Mouse (Mus musculus) heart, embryonic 16.5 days (tissue): ENCODE results near the gene Gm19345. TPM values are rescaled to one million over a fixed set of nuclear protein-coding genes. Genes with fewer than 3 reads are reported as not detected.

ENCODE experiments used
- ATAC-seq: fragments of 200-750 bp; cut with Nextera tagmentation; replicated peaks from 2 replicates; pipeline ENCODE4 v1.8.0; 2017; ENCODE audit warnings: moderate number of reproducible peaks; ENCODE audit not compliant: insufficient read depth, low FRiP score; ENCODE audit errors: extremely low read depth
- H3K27ac ChIP-seq: fragments of 300-500 bp; sonication (generic); 2 replicates; pipeline ENCODE4 v1.5.1; 2014; ENCODE audit warnings: mild to moderate bottlenecking, low read length, control low read depth, moderate library complexity
- H3K27me3 ChIP-seq: fragments of 300-500 bp; sonication (generic); 2 replicates; pipeline ENCODE4 v1.6.1; 2014; ENCODE audit warnings: low read length, mixed read lengths; ENCODE audit not compliant: control insufficient read depth, insufficient read depth
- H3K36me3 ChIP-seq: fragments of 300-500 bp; sonication (generic); 2 replicates; pipeline ENCODE4 v1.6.1; 2014; ENCODE audit not compliant: control insufficient read depth, insufficient read depth
- H3K4me1 ChIP-seq: fragments of 300-500 bp; sonication (generic); 2 replicates; pipeline ENCODE4 v1.6.1; 2014; ENCODE audit warnings: low read length, mixed read lengths; ENCODE audit not compliant: control insufficient read depth, insufficient read depth
- H3K4me2 ChIP-seq: fragments of 300-500 bp; sonication (generic); 2 replicates; pipeline ENCODE4 v1.6.1; 2014; ENCODE audit warnings: low read depth, mild to moderate bottlenecking, control low read depth, low read length
- H3K4me3 ChIP-seq: fragments of 300-500 bp; sonication (generic); 2 replicates; pipeline ENCODE4 v1.5.1; 2014; ENCODE audit warnings: mild to moderate bottlenecking, control low read depth, low read length
- H3K9ac ChIP-seq: fragments of 300-500 bp; sonication (generic); 2 replicates; pipeline ENCODE4 v1.6.1; 2014; ENCODE audit warnings: low read length, control low read depth
- H3K9me3 ChIP-seq: fragments of 300-500 bp; sonication (generic); replicated peaks from 2 replicates; pipeline ENCODE4 v1.6.1; 2016; ENCODE audit warnings: low read length; ENCODE audit not compliant: control insufficient read depth
- WGBS: fragments of 180-500 bp; shearing (Covaris S2); extraction: QIAGEN DNeasy Blood & Tissue Kit; methylation state at CpG from one replicate; pipeline ENCODE4 v1.1.7; 2014; 5-methylcytosine and 5-hydroxymethylcytosine counted together
- polyA plus RNA-seq: library from polyadenylated mRNA; unstranded; fragments of >200 nt; fragmentation: Nextera tagmentation; extraction: Ambion mirVana; gene quantifications from 2 replicates; pipeline ENCODE4 v1.2.1, GENCODE M21; 2015

Gene Gm19345
- polyA plus RNA-seq, 1 experiment from 2014 or later, result not detected

GRCm38 (mm10) chr7:19840371-19840770, 11.4 kb upstream of the Gm19345 start:
- H3K9ac ChIP-seq, result no peak overlapping the region
- H3K9me3 ChIP-seq, result no peaks in the 10 kb centered on the region
- H3K4me2 ChIP-seq, result no peak overlapping the region
- no peaks in the 10 kb centered on the region for H3K36me3 ChIP-seq
- no peak for ATAC-seq
- no peak overlapping the region for H3K4me3 ChIP-seq
- peaks cover 13% of the 10 kb centered on the region for H3K27me3 ChIP-seq
- 79% methylated on average over 4 of the region's 4 CpGs for WGBS
- H3K27ac ChIP-seq, result no peak overlapping the region
- H3K4me1 ChIP-seq, result no peaks in the 10 kb centered on the region

DNA sequence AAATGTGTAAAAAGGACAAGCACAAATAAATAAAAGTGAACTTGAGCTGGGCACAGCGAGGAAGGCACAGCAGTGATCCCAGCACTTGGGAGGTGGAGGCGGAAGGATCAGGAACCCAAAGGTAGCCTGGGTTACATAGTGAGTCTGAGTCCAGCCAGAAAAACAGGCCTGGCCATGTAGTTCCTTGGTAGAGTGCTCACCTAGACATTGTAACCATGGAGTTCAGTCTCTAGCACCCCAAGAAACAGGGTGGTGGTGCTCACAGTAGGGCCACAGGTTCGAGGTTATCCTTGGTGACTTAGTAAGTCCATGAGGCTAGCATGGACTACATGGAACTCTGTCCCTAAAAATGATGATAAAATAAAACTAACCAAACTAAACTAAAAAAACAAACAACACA, 10.9 kb upstream of the Gm19345 start:
- no peaks in the 10 kb centered on the region for H3K36me3 ChIP-seq
- ATAC-seq, result no peak
- H3K9ac ChIP-seq, result no peak overlapping the region
- peaks cover 13% of the 10 kb centered on the region for H3K27me3 ChIP-seq
- WGBS, result 73% methylated on average over 3 of the region's 3 CpGs
- no peak overlapping the region for H3K4me2 ChIP-seq
- no peaks in the 10 kb centered on the region for H3K9me3 ChIP-seq
- no peak overlapping the region for H3K4me3 ChIP-seq
- no peaks in the 10 kb centered on the region for H3K4me1 ChIP-seq
- H3K27ac ChIP-seq, result no peak overlapping the region

DNA sequence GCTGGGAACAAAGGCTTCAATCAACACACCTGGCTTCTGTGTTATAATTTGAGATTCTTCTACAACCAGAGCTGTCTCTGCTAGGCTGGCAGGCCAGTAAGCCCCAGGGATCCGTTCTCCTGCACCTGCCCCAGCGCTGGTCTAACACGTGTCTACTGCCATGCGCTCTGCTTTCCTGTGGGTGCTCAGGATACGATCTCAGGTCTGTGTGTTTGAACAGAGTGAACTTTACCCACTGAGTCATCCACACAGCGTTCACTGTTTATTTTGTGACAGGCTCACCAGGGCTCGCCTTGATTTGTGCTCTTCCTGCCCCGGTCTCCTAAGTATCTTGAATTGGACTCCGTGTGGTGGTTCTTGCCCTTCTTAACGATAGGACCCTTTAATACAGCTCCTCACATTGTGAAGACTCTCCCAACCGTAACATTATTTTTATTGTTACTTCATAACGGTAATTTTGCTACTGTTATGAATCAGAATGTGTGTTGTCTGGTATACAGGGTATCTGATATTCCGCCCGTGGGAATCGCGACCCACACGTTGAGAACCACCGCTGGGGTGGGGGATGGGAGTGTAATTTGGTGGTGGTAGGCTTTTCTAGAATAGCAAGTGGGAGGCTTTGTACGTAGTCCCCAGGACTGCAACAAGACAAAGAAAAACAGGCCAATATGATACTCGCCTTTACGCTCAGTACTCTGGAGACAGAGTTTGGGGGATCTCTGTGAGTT, 10.0 kb upstream of the Gm19345 start:
- ATAC-seq, result peak; percentile 29; the same call in 1 of the 2 replicates

DNA sequence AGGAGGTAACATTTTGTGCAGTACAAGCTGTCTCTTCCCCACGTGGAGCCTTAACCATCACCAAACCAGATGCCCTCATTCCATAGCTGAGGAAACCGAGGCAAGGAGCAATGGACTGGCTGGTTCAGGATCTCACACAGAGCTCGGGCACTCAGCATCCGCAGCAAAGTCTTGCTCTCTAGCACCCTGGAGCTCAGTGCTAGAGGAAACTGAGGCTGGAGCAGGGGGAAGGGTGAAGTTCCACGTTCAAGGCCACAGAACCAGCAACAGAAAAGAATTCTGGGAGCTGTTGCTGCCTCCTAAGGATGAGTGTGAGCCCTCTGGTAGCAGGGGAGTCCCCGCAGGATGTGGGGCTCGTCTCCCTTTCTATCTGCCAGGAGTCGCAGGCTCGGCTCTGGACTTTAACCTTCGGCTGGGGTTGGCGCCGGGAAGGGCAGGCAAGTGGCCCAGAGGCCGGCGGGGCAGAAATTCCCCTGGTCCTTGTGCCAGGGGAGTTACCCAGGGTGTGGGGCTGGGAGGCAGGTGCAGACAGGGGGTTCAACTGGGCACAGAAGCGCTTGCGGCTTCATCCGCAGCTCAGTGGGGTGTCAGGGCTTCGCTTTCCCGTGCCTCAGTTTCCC, 8.8 kb upstream of the Gm19345 start:
- Histone ChIP-seq H3K4me2 (no peak overlapping the region), H3K4me3 (no peak overlapping the region), H3K27ac (no peak overlapping the region), H3K9ac (no peak overlapping the region), H3K27me3 (peaks cover 19% of the 10 kb centered on the region), H3K9me3 (no peaks in the 10 kb centered on the region), H3K4me1 (peaks cover 8% of the 10 kb centered on the region), H3K36me3 (no peaks in the 10 kb centered on the region)
- WGBS, result 24% methylated on average over 19 of the region's 19 CpGs
- no peak for ATAC-seq

More for the DNA sequence above, 10.0 kb upstream of the Gm19345 start:
- H3K36me3 ChIP-seq, result no peaks in the 10 kb centered on the region
- no peak overlapping the region for H3K4me3 ChIP-seq
- peaks cover 13% of the 10 kb centered on the region for H3K27me3 ChIP-seq
- no peak overlapping the region for H3K9ac ChIP-seq
- no peaks in the 10 kb centered on the region for H3K4me1 ChIP-seq
- no peaks in the 10 kb centered on the region for H3K9me3 ChIP-seq
- H3K4me2 ChIP-seq, result no peak overlapping the region
- 76% methylated on average over 21 of the region's 21 CpGs for WGBS
- no peak overlapping the region; the same call in 1 of the 2 replicates for H3K27ac ChIP-seq

DNA sequence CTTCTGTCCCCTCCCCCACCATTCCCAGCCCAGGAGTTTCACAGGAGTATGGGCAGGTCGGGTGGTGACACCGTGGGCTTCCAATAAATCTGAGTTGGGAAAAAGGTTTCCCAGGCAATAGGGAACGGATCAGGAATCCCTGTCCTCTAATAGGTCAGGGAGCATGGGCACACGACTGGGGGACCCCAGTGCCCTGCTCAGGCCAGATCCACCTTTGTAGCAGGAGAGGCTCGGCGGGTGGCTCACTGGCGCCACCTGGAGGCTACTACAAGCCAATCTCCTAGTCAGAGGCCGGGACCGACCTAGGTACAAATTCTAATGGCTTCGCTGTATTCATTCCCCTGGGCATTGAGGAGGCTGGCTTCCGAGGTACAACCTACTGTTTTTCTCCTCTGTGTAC, 8.2 kb upstream of the Gm19345 start:
- H3K4me3 ChIP-seq, result no peak overlapping the region
- H3K27me3 ChIP-seq, result peaks cover 19% of the 10 kb centered on the region
- H3K27ac ChIP-seq, result no peak overlapping the region
- H3K4me1 ChIP-seq, result peaks cover 8% of the 10 kb centered on the region
- ATAC-seq, result peak; percentile 69; the same call in 1 of the 2 replicates
- WGBS, result 5% methylated on average over 11 of the region's 11 CpGs
- H3K9ac ChIP-seq, result no peak overlapping the region
- H3K36me3 ChIP-seq, result no peaks in the 10 kb centered on the region
- no peak overlapping the region; the same call in 1 of the 2 replicates for H3K4me2 ChIP-seq
- H3K9me3 ChIP-seq, result no peaks in the 10 kb centered on the region

DNA sequence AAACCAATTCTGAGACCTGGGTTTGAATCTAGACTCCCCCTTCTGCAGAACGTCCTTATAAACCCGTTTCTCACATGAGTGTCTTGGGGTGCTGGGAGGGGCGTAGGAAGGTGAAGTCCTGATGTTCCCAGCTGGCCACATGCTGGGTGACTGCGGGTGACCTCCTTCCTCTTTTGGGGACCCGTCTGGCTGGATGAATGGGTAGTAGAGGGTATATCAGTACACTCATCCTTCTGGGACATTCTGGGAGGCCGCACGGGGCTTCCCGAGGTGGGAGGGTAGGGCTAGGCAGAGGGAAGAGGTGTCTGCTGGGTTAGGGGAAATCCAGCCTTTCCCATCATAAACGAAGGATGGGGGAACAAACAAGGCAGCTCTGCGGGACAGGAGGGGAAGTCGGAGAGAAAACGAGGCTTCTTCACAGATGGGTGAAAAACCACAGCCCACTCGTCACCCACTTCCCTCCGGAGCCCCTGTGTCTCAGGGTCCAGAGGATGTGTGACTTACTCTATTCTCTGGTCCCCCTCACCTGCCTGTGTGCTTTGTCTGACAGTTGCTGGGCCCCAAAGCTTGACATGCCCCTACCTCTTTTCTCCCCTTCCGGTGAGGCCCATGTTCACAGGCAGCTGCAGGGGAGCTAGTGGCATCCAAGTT, 7.2 kb upstream of the Gm19345 start:
- no peaks in the 10 kb centered on the region for H3K36me3 ChIP-seq
- no peak overlapping the region for H3K4me3 ChIP-seq
- peak overlapping the region; percentile 30; the same call in 1 of the 2 replicates for H3K27ac ChIP-seq
- no peak overlapping the region for H3K9ac ChIP-seq
- peaks cover 8% of the 10 kb centered on the region for H3K4me1 ChIP-seq
- peak; percentile 37 for ATAC-seq
- WGBS, result 47% methylated on average over 15 of the region's 15 CpGs
- H3K27me3 ChIP-seq, result peaks cover 19% of the 10 kb centered on the region
- H3K9me3 ChIP-seq, result no peaks in the 10 kb centered on the region
- H3K4me2 ChIP-seq, result no peak overlapping the region

- H3K4me1 ChIP-seq, result no peaks in the 10 kb centered on the region
- H3K4me2 ChIP-seq, result no peak overlapping the region
- no peak overlapping the region for H3K4me3 ChIP-seq
- H3K9me3 ChIP-seq, result no peaks in the 10 kb centered on the region
- no peak for ATAC-seq
- H3K36me3 ChIP-seq, result no peaks in the 10 kb centered on the region
- no peak overlapping the region for H3K27ac ChIP-seq
- peaks cover 27% of the 10 kb centered on the region for H3K27me3 ChIP-seq
- H3K9ac ChIP-seq, result no peak overlapping the region
- 81% methylated on average over 20 of the region's 20 CpGs for WGBS
Measured at GRCm38 (mm10) chr7:19853526-19853925, 1.7 kb downstream of the Gm19345 start.

DNA sequence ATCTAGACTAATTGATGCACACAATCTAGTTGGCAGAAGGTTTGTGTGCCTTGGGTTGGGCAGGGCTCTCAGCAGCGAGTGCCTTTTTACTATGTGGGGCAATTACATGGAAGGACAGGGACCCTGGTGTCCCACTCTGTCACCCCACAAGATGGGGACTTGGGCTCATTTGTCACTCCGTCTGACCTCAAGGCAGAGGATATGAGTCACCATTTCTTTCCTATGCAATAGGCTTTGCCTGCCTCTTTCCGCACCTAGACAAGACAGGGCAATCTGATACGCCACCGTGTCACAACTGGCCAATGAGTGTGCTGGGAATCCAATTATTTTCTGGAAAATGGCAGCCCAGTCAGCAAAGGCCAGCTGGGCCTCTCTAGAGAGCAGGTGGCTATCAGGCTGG, 3.9 kb downstream of the Gm19345 start:
- H3K27me3 ChIP-seq, result peaks cover 26% of the 10 kb centered on the region
- no peak overlapping the region for H3K4me2 ChIP-seq
- H3K9me3 ChIP-seq, result no peaks in the 10 kb centered on the region
- WGBS, result 70% methylated on average over 5 of the region's 5 CpGs
- no peak for ATAC-seq
- H3K36me3 ChIP-seq, result no peaks in the 10 kb centered on the region
- no peaks in the 10 kb centered on the region for H3K4me1 ChIP-seq
- H3K27ac ChIP-seq, result no peak overlapping the region
- no peak overlapping the region for H3K9ac ChIP-seq
- no peak overlapping the region for H3K4me3 ChIP-seq

DNA sequence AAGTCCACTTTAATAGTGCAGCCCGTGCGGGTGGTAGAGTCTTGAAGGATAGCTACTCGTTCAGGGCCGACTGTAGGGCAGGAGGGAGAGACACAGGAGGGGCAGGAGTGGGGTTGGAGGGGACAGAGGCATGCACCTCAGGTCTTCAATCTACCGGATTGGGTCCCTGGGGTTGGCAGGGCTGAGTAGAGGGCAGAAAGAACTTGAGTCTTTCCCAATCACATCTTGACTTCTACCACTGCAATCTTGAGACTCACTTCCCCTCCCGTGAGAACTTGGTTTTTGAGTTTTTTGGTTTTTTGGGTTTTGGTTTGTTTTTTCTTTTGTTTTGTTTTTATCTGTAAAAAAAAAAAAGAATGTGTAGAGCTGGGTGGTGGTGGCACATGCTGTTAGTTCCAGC, 4.5 kb downstream of the Gm19345 start:
- Histone ChIP-seq H3K4me1 (no peaks in the 10 kb centered on the region), H3K4me2 (no peak overlapping the region), H3K9me3 (no peaks in the 10 kb centered on the region), H3K9ac (no peak overlapping the region), H3K27me3 (peaks cover 21% of the 10 kb centered on the region), H3K4me3 (no peak overlapping the region), H3K36me3 (no peaks in the 10 kb centered on the region), H3K27ac (no peak overlapping the region)
- 78% methylated on average over 6 of the region's 6 CpGs for WGBS
- no peak for ATAC-seq
